Mouse (Mus musculus): ENCODE measurements around the gene 6030468B19Rik. TPM values are rescaled to one million over a fixed set of nuclear protein-coding genes. Genes with fewer than 3 reads are reported as not detected.
"Not testable (repeated sequence)": the region's sequence is repeated elsewhere in the genome, so short reads cannot be mapped to it uniquely, and the experiment has no call there.

The 6030468B19Rik gene
- polyA plus RNA-seq, 1 experiment from 2014 or later = 0.28 TPM

DNA sequence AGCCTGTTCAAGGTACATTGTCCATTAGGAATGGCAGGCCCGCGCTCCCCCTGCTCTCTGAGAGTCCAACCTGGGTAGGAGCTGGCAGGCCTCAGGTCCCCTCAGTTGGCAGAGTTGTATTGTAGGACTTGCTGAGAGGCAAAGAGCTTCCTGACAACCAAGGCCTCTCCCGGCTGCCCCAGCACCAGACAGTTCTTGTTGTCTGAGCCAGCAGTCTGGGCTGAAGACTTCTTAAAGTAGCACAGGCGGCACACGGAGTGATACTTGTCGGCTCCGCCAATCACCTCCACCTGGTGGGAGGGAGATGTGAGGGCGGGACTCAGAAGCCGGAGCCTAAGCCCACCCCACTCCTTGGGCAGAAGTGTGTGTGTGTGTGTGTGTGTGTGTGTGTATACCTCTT lies 18.4 kb downstream of the 6030468B19Rik start:
- H3K4me1 ChIP-seq (replicated peaks; ENCODE audit: control insufficient read depth, insufficient read depth, low read length); DNase-seq (ENCODE audit: low spot score); H3K9ac ChIP-seq (ENCODE audit: low read length); ATAC-seq (replicated peaks; ENCODE audit: low FRiP score, low TSS enrichment, low read depth); H3K9me3 ChIP-seq (ENCODE audit: control insufficient read depth, low read length); H3K4me3 ChIP-seq (ENCODE audit: low read depth, low read length); H3K27me3 ChIP-seq (replicated peaks; ENCODE audit: control insufficient read depth, insufficient read depth, low read length); H3K27ac ChIP-seq (ENCODE audit: low read depth); H3K4me2 ChIP-seq (ENCODE audit: low read length): not testable (repeated sequence)
- 81% methylated on average over 9 of the region's 9 CpGs for WGBS
- peaks cover 83% of the 10 kb centered on the region for H3K36me3 ChIP-seq (ENCODE audit: control insufficient read depth, insufficient read depth, low read length)

DNA sequence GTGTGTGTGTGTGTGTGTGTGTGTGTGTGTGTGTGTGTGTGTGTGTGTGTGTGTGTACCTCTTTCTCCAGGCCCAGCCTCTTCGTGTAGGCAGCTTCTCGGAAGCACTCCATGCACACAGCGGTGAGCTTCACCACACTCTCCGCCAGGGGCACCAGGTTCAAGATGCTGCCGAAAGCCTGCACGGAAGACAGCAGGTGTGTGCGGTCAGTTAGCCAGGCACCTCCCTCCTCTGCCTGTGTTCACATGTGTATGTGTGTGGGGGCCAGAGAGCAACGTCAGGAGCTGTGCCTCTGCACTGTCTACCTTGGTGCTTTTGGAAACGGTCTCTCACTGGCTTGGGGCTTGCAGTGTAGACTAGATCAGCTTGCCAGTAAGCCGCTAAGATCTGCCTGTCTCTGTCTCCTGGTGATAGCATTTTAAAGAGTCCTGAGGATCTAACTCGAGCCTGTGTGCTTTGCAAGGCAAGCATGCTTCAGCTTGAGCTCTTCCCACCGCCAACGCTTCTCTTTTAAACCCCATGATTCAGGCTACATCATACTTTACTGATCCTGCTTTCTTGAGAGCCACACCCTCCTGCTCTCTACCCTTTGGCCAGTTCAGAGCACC lies 19.0 kb downstream of the 6030468B19Rik start:
- 82% methylated on average over 12 of the region's 13 CpGs for WGBS
- Histone ChIP-seq H3K36me3 (ENCODE audit: control insufficient read depth, insufficient read depth, low read length) (peaks cover 89% of the 10 kb centered on the region), H3K27me3 (replicated peaks; ENCODE audit: control insufficient read depth, insufficient read depth, low read length) (no peaks in the 10 kb centered on the region), H3K9ac (ENCODE audit: low read length) (no peak overlapping the region), H3K4me2 (ENCODE audit: low read length) (no peak overlapping the region), H3K9me3 (ENCODE audit: control insufficient read depth, low read length) (no peaks in the 10 kb centered on the region), H3K27ac (ENCODE audit: low read depth) (no peak overlapping the region), H3K4me1 (replicated peaks; ENCODE audit: control insufficient read depth, insufficient read depth, low read length) (no peaks in the 10 kb centered on the region), H3K4me3 (ENCODE audit: low read depth, low read length) (no peak overlapping the region)
- no peak for DNase-seq (ENCODE audit: low spot score)
- ATAC-seq (replicated peaks; ENCODE audit: low FRiP score, low TSS enrichment, low read depth) = no peak

DNA sequence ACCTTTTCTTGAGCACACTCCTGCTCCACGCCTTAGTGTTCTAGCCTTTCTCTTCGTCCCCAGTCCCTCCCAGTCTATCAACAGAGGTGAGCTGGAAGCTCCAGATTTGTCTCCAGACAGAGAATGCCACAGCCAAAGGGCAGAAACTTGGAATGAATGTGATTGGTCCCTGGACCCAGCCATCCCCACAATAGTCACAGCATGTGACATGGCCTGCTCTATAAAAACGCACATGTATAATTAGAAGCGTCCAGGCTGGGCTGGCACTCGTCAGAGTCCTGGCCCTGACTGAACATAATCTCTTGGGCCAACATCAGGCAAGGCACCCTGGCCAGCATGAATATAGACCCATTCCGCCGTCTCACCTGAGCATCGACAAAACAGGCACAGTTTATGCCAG lies 21.6 kb downstream of the 6030468B19Rik start:
- ATAC-seq (replicated peaks; ENCODE audit: low FRiP score, low TSS enrichment, low read depth) (no peak), DNase-seq (ENCODE audit: low spot score) (no peak)
- 85% methylated on average over 8 of the region's 8 CpGs for WGBS
- Histone ChIP-seq H3K27ac (ENCODE audit: low read depth) (no peak overlapping the region), H3K4me2 (ENCODE audit: low read length) (no peak overlapping the region), H3K4me3 (ENCODE audit: low read depth, low read length) (no peak overlapping the region), H3K36me3 (ENCODE audit: control insufficient read depth, insufficient read depth, low read length) (peaks cover 90% of the 10 kb centered on the region), H3K9me3 (ENCODE audit: control insufficient read depth, low read length) (no peaks in the 10 kb centered on the region), H3K4me1 (replicated peaks; ENCODE audit: control insufficient read depth, insufficient read depth, low read length) (peaks cover 14% of the 10 kb centered on the region), H3K27me3 (replicated peaks; ENCODE audit: control insufficient read depth, insufficient read depth, low read length) (no peaks in the 10 kb centered on the region), H3K9ac (ENCODE audit: low read length) (no peak overlapping the region)

DNA sequence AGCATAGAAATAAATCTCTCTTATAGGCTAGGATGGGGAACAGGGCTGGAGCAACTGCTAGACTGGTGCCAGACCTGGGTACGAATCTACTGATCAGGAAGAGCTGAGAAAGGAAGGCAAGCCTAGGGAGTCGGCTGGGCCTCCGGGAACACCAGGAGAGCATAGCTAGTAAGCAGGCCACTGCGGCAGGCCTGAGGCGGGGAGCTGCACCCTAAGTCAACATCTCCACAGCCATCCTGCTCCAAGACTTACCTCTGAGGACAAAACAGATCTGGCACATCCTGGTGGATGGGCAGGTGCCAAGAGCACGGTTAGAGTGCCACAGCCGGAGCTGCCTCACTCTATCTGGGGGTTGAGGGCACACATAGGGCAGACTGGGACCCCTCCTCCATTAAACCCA lies 22.7 kb downstream of the 6030468B19Rik start:
- no peak overlapping the region for H3K9ac ChIP-seq (ENCODE audit: low read length)
- WGBS = 91% methylated on average over 7 of the region's 7 CpGs

GRCm38 (mm10) chr11:117821868-117822267 lies 24.4 kb downstream of the 6030468B19Rik start:
- peaks cover 24% of the 10 kb centered on the region for H3K4me1 ChIP-seq (replicated peaks; ENCODE audit: control insufficient read depth, insufficient read depth, low read length)
- peaks cover 65% of the 10 kb centered on the region for H3K36me3 ChIP-seq (ENCODE audit: control insufficient read depth, insufficient read depth, low read length)
- H3K9me3 ChIP-seq (ENCODE audit: control insufficient read depth, low read length) = no peaks in the 10 kb centered on the region
- ATAC-seq (replicated peaks; ENCODE audit: low FRiP score, low TSS enrichment, low read depth) (no peak), DNase-seq (ENCODE audit: low spot score) (no peak)
- no peak overlapping the region for H3K4me2 ChIP-seq (ENCODE audit: low read length)
- 86% methylated on average over 9 of the region's 9 CpGs for WGBS
- H3K27ac ChIP-seq (ENCODE audit: low read depth) = no peak overlapping the region
- H3K4me3 ChIP-seq (ENCODE audit: low read depth, low read length) = no peak overlapping the region
- H3K27me3 ChIP-seq (replicated peaks; ENCODE audit: control insufficient read depth, insufficient read depth, low read length) = no peaks in the 10 kb centered on the region
- H3K9ac ChIP-seq (ENCODE audit: low read length) = no peak overlapping the region

More for the DNA sequence above, 22.7 kb downstream of the 6030468B19Rik start:
- no peak for ATAC-seq (replicated peaks; ENCODE audit: low FRiP score, low TSS enrichment, low read depth)
- H3K27ac ChIP-seq (ENCODE audit: low read depth) = no peak overlapping the region
- no peaks in the 10 kb centered on the region for H3K27me3 ChIP-seq (replicated peaks; ENCODE audit: control insufficient read depth, insufficient read depth, low read length)
- peaks cover 17% of the 10 kb centered on the region for H3K4me1 ChIP-seq (replicated peaks; ENCODE audit: control insufficient read depth, insufficient read depth, low read length)
- H3K4me3 ChIP-seq (ENCODE audit: low read depth, low read length) = no peak overlapping the region
- peaks cover 79% of the 10 kb centered on the region for H3K36me3 ChIP-seq (ENCODE audit: control insufficient read depth, insufficient read depth, low read length)
- no peak for DNase-seq (ENCODE audit: low spot score)
- H3K9me3 ChIP-seq (ENCODE audit: control insufficient read depth, low read length) = no peaks in the 10 kb centered on the region
- H3K4me2 ChIP-seq (ENCODE audit: low read length) = no peak overlapping the region

GRCm38 (mm10) chr11:117822728-117823241 lies 25.3 kb downstream of the 6030468B19Rik start:
- Histone ChIP-seq H3K4me1 (replicated peaks; ENCODE audit: control insufficient read depth, insufficient read depth, low read length) (peaks cover 33% of the 10 kb centered on the region), H3K9me3 (ENCODE audit: control insufficient read depth, low read length) (no peaks in the 10 kb centered on the region), H3K36me3 (ENCODE audit: control insufficient read depth, insufficient read depth, low read length) (peaks cover 56% of the 10 kb centered on the region), H3K9ac (ENCODE audit: low read length) (no peak overlapping the region), H3K4me3 (ENCODE audit: low read depth, low read length) (no peak overlapping the region), H3K27me3 (replicated peaks; ENCODE audit: control insufficient read depth, insufficient read depth, low read length) (no peaks in the 10 kb centered on the region), H3K4me2 (ENCODE audit: low read length) (no peak overlapping the region; the same call in 1 of the 2 replicates), H3K27ac (ENCODE audit: low read depth) (peak overlapping the region; percentile 64)
- WGBS = 53% methylated on average over 7 of the region's 7 CpGs
- no peak for DNase-seq (ENCODE audit: low spot score)
- no peak for ATAC-seq (replicated peaks; ENCODE audit: low FRiP score, low TSS enrichment, low read depth)

- Histone ChIP-seq H3K4me1 (replicated peaks; ENCODE audit: control insufficient read depth, insufficient read depth, low read length) (peaks cover 39% of the 10 kb centered on the region), H3K27ac (ENCODE audit: low read depth) (peak overlapping the region; percentile 64; the same call in 1 of the 2 replicates), H3K4me3 (ENCODE audit: low read depth, low read length) (no peak overlapping the region), H3K36me3 (ENCODE audit: control insufficient read depth, insufficient read depth, low read length) (peaks cover 49% of the 10 kb centered on the region), H3K9me3 (ENCODE audit: control insufficient read depth, low read length) (no peaks in the 10 kb centered on the region), H3K27me3 (replicated peaks; ENCODE audit: control insufficient read depth, insufficient read depth, low read length) (no peaks in the 10 kb centered on the region), H3K9ac (ENCODE audit: low read length) (no peak overlapping the region), H3K4me2 (ENCODE audit: low read length) (peak overlapping the region; percentile 58; the same call in 1 of the 2 replicates)
- DNase-seq (ENCODE audit: low spot score) = no peak
- ATAC-seq (replicated peaks; ENCODE audit: low FRiP score, low TSS enrichment, low read depth) = no peak
- WGBS = 88% methylated on average over 6 of the region's 6 CpGs
Measured at GRCm38 (mm10) chr11:117823411-117823810, 26.0 kb downstream of the 6030468B19Rik start.

- ATAC-seq (replicated peaks; ENCODE audit: low FRiP score, low TSS enrichment, low read depth) = peak; percentile 63
- H3K4me2 ChIP-seq (ENCODE audit: low read length) = peak overlapping the region; percentile 58
- peaks cover 42% of the 10 kb centered on the region for H3K36me3 ChIP-seq (ENCODE audit: control insufficient read depth, insufficient read depth, low read length)
- H3K9ac ChIP-seq (ENCODE audit: low read length) = peak overlapping the region; percentile 75
- H3K4me1 ChIP-seq (replicated peaks; ENCODE audit: control insufficient read depth, insufficient read depth, low read length) = peaks cover 48% of the 10 kb centered on the region
- H3K27ac ChIP-seq (ENCODE audit: low read depth) = peak overlapping the region; percentile 57
- H3K27me3 ChIP-seq (replicated peaks; ENCODE audit: control insufficient read depth, insufficient read depth, low read length) = no peaks in the 10 kb centered on the region
- H3K9me3 ChIP-seq (ENCODE audit: control insufficient read depth, low read length) = no peaks in the 10 kb centered on the region
- DNase-seq (ENCODE audit: low spot score) = peak; percentile 93
- WGBS = 16% methylated on average over 23 of the region's 23 CpGs
- H3K4me3 ChIP-seq (ENCODE audit: low read depth, low read length) = peak overlapping the region; percentile 57
Measured at GRCm38 (mm10) chr11:117824060-117824969, 26.9 kb downstream of the 6030468B19Rik start.
